8 mouse cellular contexts compared by ENCODE assay signal in the genomic region with DNA sequence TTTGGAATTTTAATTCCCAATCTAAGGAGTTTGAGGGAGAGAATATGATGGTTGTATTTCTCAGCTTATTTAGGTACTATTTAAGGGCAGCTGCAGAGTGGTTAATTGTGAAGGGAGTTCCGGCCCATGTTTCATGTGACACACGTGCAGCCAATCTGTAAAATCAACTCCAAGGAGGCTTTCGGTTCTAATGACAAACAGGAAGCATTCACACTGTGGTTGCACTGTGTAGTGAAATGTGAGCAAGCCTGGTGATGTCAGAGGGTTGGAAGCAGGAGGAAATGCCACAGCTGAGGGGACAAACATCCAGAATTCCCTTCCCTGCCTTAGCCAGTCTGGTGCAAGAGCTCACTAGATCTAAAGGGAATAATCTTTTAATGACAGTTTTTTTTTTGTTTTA. TPM values are rescaled to one million over a fixed set of nuclear protein-coding genes. Genes with fewer than 3 reads are reported as not detected.
DNase-seq lines count a peak whose midpoint lies in the region; ATAC-seq and TF ChIP-seq lines count a peak whose summit lies in the region.

No protein-coding gene starts in this region.

- no peak overlapping the region for H3K9ac ChIP-seq in intestine, embryonic 16.5 days (ENCODE audit: low read depth, low read length)
- no peak overlapping the region for H3K9ac ChIP-seq in intestine, postnatal 0 days (ENCODE audit: low read depth, low read length)
- no peak overlapping the region for H3K9ac ChIP-seq in neural tube, embryonic 15.5 days (replicated peaks)

- peak; percentile 46; the same call in 1 of the 2 replicates for ATAC-seq in intestine, embryonic 16.5 days
- ATAC-seq in intestine, postnatal 0 days = no peak
- ATAC-seq in neural tube, embryonic 15.5 days (ENCODE audit: low FRiP score) = no peak

- H3K36me3 ChIP-seq in intestine, embryonic 16.5 days (ENCODE audit: control insufficient read depth, insufficient read depth, low read length) = no peaks in the 10 kb centered on the region
- no peaks in the 10 kb centered on the region for H3K36me3 ChIP-seq in intestine, postnatal 0 days (ENCODE audit: control insufficient read depth, insufficient read depth)
- H3K36me3 ChIP-seq in splenic B cell, adult 2 months (ENCODE audit: control insufficient read depth, insufficient read depth, low read length, poor library complexity, severe bottlenecking) = 0 out of 2 replicates have a peak, but pooled peaks cover 1% of the 10 kb centered on the region
- H3K36me3 ChIP-seq in neural tube, embryonic 15.5 days = no peaks in the 10 kb centered on the region

- no peak overlapping the region for H3K4me2 ChIP-seq in intestine, embryonic 16.5 days (ENCODE audit: low read depth, low read length)
- H3K4me2 ChIP-seq in intestine, postnatal 0 days (replicated peaks; ENCODE audit: low read depth) = no peak overlapping the region
- no peak overlapping the region for H3K4me2 ChIP-seq in neural tube, embryonic 15.5 days

- TF ChIP-seq CTCF in intestine, postnatal 0 days (IDR thresholded peaks at IDR 0.05; ENCODE audit: low read depth) = no peak

- no peaks in the 10 kb centered on the region for H3K4me1 ChIP-seq in intestine, embryonic 16.5 days (ENCODE audit: control insufficient read depth, insufficient read depth, low read length)
- no peaks in the 10 kb centered on the region for H3K4me1 ChIP-seq in intestine, postnatal 0 days (replicated peaks; ENCODE audit: control insufficient read depth, insufficient read depth, low read length)
- no peaks in the 10 kb centered on the region for H3K4me1 ChIP-seq in neural tube, embryonic 15.5 days

- no peaks in the 10 kb centered on the region for H3K27me3 ChIP-seq in intestine, embryonic 16.5 days (replicated peaks; ENCODE audit: control insufficient read depth, insufficient read depth, low read length)
- H3K27me3 ChIP-seq in intestine, postnatal 0 days (replicated peaks; ENCODE audit: control insufficient read depth, insufficient read depth, low read length) = no peaks in the 10 kb centered on the region
- no peaks in the 10 kb centered on the region for H3K27me3 ChIP-seq in splenic B cell, adult 2 months (ENCODE audit: control insufficient read depth, insufficient read depth, low read length, poor library complexity, severe bottlenecking)
- no peaks in the 10 kb centered on the region for H3K27me3 ChIP-seq in neural tube, embryonic 15.5 days (replicated peaks)

- DNase-seq in heart, adult 8-10 months (ENCODE audit: low spot score) = peak; percentile 51
- DNase-seq in kidney, postnatal 25 days = peak; percentile 25 to 56
- peak; percentile 69 for DNase-seq in splenic B cell, adult 2 months (ENCODE audit: low read depth, low spot score)
- no peak for DNase-seq in ovary, postnatal 10 days (ENCODE audit: low spot score)
- no peak for DNase-seq in yolk sac, embryonic 10.5 days (ENCODE audit: low spot score)

- no peak overlapping the region for H3K27ac ChIP-seq in intestine, embryonic 16.5 days (ENCODE audit: low read length)
- no peak overlapping the region for H3K27ac ChIP-seq in intestine, postnatal 0 days (ENCODE audit: low read depth, low read length)
- H3K27ac ChIP-seq in neural tube, embryonic 15.5 days (replicated peaks) = no peak overlapping the region

- WGBS in intestine, embryonic 16.5 days = 42% methylated on average over 3 of the region's 3 CpGs
- 41% methylated on average over 3 of the region's 3 CpGs for WGBS in intestine, postnatal 0 days
- WGBS in neural tube, embryonic 15.5 days = 56% methylated on average over 3 of the region's 3 CpGs

- H3K4me3 ChIP-seq in intestine, embryonic 16.5 days (ENCODE audit: low read length) = no peak overlapping the region
- no peak overlapping the region for H3K4me3 ChIP-seq in intestine, postnatal 0 days (ENCODE audit: low read depth, low read length)
- H3K4me3 ChIP-seq in neural tube, embryonic 15.5 days (replicated peaks) = no peak overlapping the region

- H3K9me3 ChIP-seq in intestine, embryonic 16.5 days (ENCODE audit: control insufficient read depth, low read length) = no peaks in the 10 kb centered on the region
- H3K9me3 ChIP-seq in intestine, postnatal 0 days (ENCODE audit: control insufficient read depth) = no peaks in the 10 kb centered on the region
- no peaks in the 10 kb centered on the region for H3K9me3 ChIP-seq in neural tube, embryonic 15.5 days (replicated peaks)

RNA-seq across cellular contexts. Expression of gene Otud1, which starts 8.3 kb away (rescaled TPM):
- polyA plus RNA-seq in intestine, embryonic 16.5 days (2015; fragmentation: Nextera tagmentation; extraction: Ambion mirVana) = 0.45 and 0.75 TPM in 2 replicates
- polyA plus RNA-seq in intestine, postnatal 0 days (2015; fragmentation: Nextera tagmentation; extraction: Ambion mirVana) = 1.6 and 1.9 TPM in 2 replicates
- 10 to 100 TPM; 12.5 to 30.7 (median 21.5) TPM for total RNA-seq in heart, adult 8-10 months (2022)
- polyA plus RNA-seq in neural tube, embryonic 15.5 days (2015; fragmentation: Nextera tagmentation; extraction: Ambion mirVana) = 1.4 TPM in 2 replicates

Comparison
In these comparisons a context has a peak if more than half of its experiments do, and no peak if none do; other contexts are left out.
1. DNase-seq: peak in heart, adult 8-10 months (single experiment), kidney, postnatal 25 days (2 of 2) and splenic B cell, adult 2 months (single experiment); none in ovary, postnatal 10 days (single experiment) and yolk sac, embryonic 10.5 days (single experiment).